Mouse (Mus musculus): Measurements from ENCODE around the gene Kctd3. TPM values are rescaled to one million over a fixed set of nuclear protein-coding genes. Genes with fewer than 3 reads are reported as not detected.

Kctd3 gene
- total and polyA plus RNA-seq, 2 experiments = 10.6 to 13.8 TPM

DNA sequence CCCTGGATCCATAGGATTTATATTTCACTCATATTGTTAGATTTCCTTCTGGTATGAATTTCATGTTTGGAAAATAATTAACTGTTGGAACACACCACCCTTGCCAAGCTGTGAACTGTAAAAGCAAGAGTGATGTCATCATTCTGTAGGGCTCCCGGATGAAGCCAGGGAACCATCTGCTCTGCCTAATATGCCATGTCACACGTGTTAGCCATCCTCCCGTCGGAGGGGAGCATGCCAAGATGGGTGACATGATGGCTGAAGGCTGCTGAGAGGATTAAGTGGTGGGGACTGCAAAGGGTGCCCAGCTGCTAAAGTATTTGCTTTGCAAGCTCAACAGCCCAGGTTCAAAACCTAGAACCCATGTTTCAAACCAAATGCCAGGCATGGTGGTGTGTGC lies 44.5 kb upstream of the Kctd3 start:
- TF ChIP-seq CTCF (IDR thresholded peaks at IDR 0.05; ENCODE audit: low read depth, low read length) (no peak), POLR2A (IDR thresholded peaks at IDR 0.05; ENCODE audit: extremely low read depth, insufficient read depth, low read length) (no peak)
- H3K27me3 ChIP-seq (ENCODE audit: control insufficient read depth, insufficient read depth, low read length) = no peaks in the 10 kb centered on the region
- DNase-seq (ENCODE audit: extremely low read depth, low read depth, low spot score) = no peak
- 90% methylated on average over 4 of the region's 4 CpGs for WGBS
- no peak overlapping the region for H3K27ac ChIP-seq (replicated peaks; ENCODE audit: insufficient read depth, low read depth, low read length)
- no peaks in the 10 kb centered on the region for H3K79me2 ChIP-seq (ENCODE audit: control insufficient read depth, insufficient read depth, low read length)
- H3K4me1 ChIP-seq (ENCODE audit: control insufficient read depth, insufficient read depth, low read length) = no peaks in the 10 kb centered on the region
- H3K9ac ChIP-seq (ENCODE audit: low read depth, low read length) = no peak overlapping the region
- no peaks in the 10 kb centered on the region for H3K36me3 ChIP-seq (ENCODE audit: control insufficient read depth, insufficient read depth, low read length)
- H3K4me3 ChIP-seq (ENCODE audit: insufficient read depth, low read depth, low read length) = no peak overlapping the region

DNA sequence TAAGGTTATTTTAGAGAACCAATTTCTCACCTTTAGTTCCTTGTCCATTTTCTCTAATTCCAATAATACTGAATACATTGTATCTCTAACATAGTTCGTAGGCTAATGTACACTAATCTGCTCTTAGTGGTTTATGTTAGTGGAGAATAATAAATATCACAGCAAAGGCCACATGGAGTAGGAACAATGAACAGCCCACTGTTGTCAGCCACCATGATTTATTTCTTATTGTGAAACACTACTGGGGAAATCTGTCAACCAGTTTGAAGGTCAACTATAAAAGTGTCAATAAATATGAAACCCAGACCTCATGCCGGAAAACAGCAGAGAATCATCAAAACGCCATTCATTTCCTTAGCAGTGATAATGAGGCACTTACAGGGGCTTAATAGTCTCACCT lies 42.5 kb upstream of the Kctd3 start:
- 76% methylated on average over 3 of the region's 3 CpGs for WGBS
- H3K27me3 ChIP-seq (ENCODE audit: control insufficient read depth, insufficient read depth, low read length) = no peaks in the 10 kb centered on the region
- no peaks in the 10 kb centered on the region for H3K36me3 ChIP-seq (ENCODE audit: control insufficient read depth, insufficient read depth, low read length)
- no peak overlapping the region for H3K9ac ChIP-seq (ENCODE audit: low read depth, low read length)
- H3K4me3 ChIP-seq (ENCODE audit: insufficient read depth, low read depth, low read length) = no peak overlapping the region
- TF ChIP-seq CTCF (IDR thresholded peaks at IDR 0.05; ENCODE audit: low read depth, low read length) = no peak
- no peaks in the 10 kb centered on the region for H3K79me2 ChIP-seq (ENCODE audit: control insufficient read depth, insufficient read depth, low read length)
- H3K27ac ChIP-seq (replicated peaks; ENCODE audit: insufficient read depth, low read depth, low read length) = no peak overlapping the region
- DNase-seq (ENCODE audit: extremely low read depth, low read depth, low spot score) = no peak
- no peaks in the 10 kb centered on the region for H3K4me1 ChIP-seq (ENCODE audit: control insufficient read depth, insufficient read depth, low read length)

DNA sequence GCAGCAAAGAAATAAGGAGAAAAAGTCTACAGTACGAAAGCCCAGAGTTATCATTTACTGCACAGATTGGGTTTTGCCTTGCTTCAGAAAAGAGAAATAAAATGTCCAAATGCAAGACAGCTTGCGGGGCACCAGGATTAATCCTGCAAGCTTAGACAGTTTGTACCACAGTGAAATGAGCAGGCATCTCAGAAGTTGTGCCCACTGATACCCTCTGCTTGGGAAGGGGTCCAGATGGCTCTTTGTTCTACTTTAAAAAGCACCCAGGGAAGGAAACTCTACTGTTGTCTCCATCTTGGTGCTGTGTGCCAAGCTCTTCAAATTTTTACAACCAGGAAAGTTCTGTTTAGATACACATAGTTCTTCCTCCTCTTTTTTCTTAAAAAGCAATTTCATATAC lies 40.7 kb upstream of the Kctd3 start:
- Histone ChIP-seq H3K36me3 (ENCODE audit: control insufficient read depth, insufficient read depth, low read length) (no peaks in the 10 kb centered on the region), H3K79me2 (ENCODE audit: control insufficient read depth, insufficient read depth, low read length) (no peaks in the 10 kb centered on the region), H3K9ac (ENCODE audit: low read depth, low read length) (no peak overlapping the region), H3K27ac (replicated peaks; ENCODE audit: insufficient read depth, low read depth, low read length) (no peak overlapping the region), H3K27me3 (ENCODE audit: control insufficient read depth, insufficient read depth, low read length) (no peaks in the 10 kb centered on the region), H3K4me1 (ENCODE audit: control insufficient read depth, insufficient read depth, low read length) (no peaks in the 10 kb centered on the region), H3K4me3 (ENCODE audit: insufficient read depth, low read depth, low read length) (no peak overlapping the region)
- 97% methylated on average over 2 of the region's 2 CpGs for WGBS
- no peak for DNase-seq (ENCODE audit: extremely low read depth, low read depth, low spot score)
- TF ChIP-seq CTCF (IDR thresholded peaks at IDR 0.05; ENCODE audit: low read depth, low read length) = no peak
- no peak for TF ChIP-seq POLR2A (IDR thresholded peaks at IDR 0.05; ENCODE audit: extremely low read depth, insufficient read depth, low read length)

DNA sequence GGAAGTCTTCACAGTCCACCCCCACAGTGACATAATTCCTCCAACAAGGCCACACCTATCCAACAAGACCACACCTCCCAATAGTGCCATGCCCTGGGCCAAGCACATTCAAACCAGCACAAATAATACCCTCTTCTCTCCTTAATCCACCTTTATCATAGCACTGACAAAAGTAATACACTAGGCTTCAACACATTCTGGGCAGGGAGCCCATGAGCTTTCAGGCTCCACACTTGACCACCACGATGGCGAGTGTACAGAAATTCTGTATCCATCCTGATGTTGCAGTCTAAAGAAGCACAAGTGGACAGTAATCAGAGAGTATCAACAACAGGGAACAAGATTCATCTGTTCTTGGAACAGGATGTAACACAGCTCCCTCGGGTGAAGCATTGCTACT lies 40.3 kb upstream of the Kctd3 start:
- Histone ChIP-seq H3K4me3 (ENCODE audit: insufficient read depth, low read depth, low read length) (no peak overlapping the region), H3K9ac (ENCODE audit: low read depth, low read length) (no peak overlapping the region), H3K36me3 (ENCODE audit: control insufficient read depth, insufficient read depth, low read length) (no peaks in the 10 kb centered on the region), H3K4me1 (ENCODE audit: control insufficient read depth, insufficient read depth, low read length) (no peaks in the 10 kb centered on the region), H3K27ac (replicated peaks; ENCODE audit: insufficient read depth, low read depth, low read length) (no peak overlapping the region), H3K79me2 (ENCODE audit: control insufficient read depth, insufficient read depth, low read length) (no peaks in the 10 kb centered on the region), H3K27me3 (ENCODE audit: control insufficient read depth, insufficient read depth, low read length) (no peaks in the 10 kb centered on the region)
- 79% methylated on average over 3 of the region's 3 CpGs for WGBS
- no peak for DNase-seq (ENCODE audit: extremely low read depth, low read depth, low spot score)
- TF ChIP-seq POLR2A (IDR thresholded peaks at IDR 0.05; ENCODE audit: extremely low read depth, insufficient read depth, low read length) (no peak), CTCF (IDR thresholded peaks at IDR 0.05; ENCODE audit: low read depth, low read length) (no peak)

DNA sequence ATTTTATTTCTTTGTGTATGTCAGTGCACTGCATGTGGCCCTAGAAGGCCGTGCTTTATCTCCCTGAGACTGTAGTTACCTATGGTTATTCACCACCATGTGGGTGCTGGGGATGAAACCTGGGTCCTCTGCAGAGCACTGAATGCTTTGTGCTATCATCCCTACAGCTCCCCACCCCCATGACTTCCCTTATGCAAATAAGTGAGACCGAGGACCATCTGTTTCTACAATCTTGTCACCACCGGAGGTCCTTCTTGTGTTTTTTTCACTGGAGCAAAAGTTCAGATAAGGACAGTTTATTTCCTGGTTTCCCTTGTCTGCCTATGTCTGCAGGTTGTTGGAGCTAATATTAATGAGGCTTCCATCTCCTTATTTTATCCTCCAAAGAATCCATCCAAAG lies 39.2 kb upstream of the Kctd3 start:
- no peak overlapping the region for H3K4me3 ChIP-seq (ENCODE audit: insufficient read depth, low read depth, low read length)
- WGBS = 63% methylated on average over 3 of the region's 3 CpGs
- no peaks in the 10 kb centered on the region for H3K79me2 ChIP-seq (ENCODE audit: control insufficient read depth, insufficient read depth, low read length)
- H3K36me3 ChIP-seq (ENCODE audit: control insufficient read depth, insufficient read depth, low read length) = no peaks in the 10 kb centered on the region
- H3K4me1 ChIP-seq (ENCODE audit: control insufficient read depth, insufficient read depth, low read length) = no peaks in the 10 kb centered on the region
- no peak overlapping the region for H3K27ac ChIP-seq (replicated peaks; ENCODE audit: insufficient read depth, low read depth, low read length)
- DNase-seq (ENCODE audit: extremely low read depth, low read depth, low spot score) = no peak
- H3K27me3 ChIP-seq (ENCODE audit: control insufficient read depth, insufficient read depth, low read length) = no peaks in the 10 kb centered on the region
- TF ChIP-seq POLR2A (IDR thresholded peaks at IDR 0.05; ENCODE audit: extremely low read depth, insufficient read depth, low read length) (no peak), CTCF (IDR thresholded peaks at IDR 0.05; ENCODE audit: low read depth, low read length) (no peak)
- H3K9ac ChIP-seq (ENCODE audit: low read depth, low read length) = no peak overlapping the region

DNA sequence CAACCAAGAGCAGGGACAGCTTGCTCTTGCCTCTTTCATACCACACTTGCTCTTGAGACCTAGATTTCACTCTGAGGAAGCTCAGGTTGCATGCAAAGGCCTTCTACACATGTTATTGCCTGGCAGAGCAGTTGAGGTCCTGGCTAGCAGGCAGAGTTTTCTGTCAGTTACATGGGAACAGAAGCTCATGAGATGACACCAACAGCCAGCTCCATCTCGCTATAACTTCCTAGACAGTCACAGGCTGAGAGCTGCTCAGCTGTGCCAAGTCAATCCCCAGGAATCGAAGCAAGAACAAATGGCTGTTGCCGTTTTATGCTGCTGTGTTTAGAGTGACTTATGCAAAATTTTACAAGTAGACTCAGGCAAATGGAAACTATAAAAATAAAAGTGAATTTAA lies 38.7 kb upstream of the Kctd3 start:
- DNase-seq (ENCODE audit: extremely low read depth, low read depth, low spot score) = no peak
- Histone ChIP-seq H3K27me3 (ENCODE audit: control insufficient read depth, insufficient read depth, low read length) (no peaks in the 10 kb centered on the region), H3K27ac (replicated peaks; ENCODE audit: insufficient read depth, low read depth, low read length) (no peak overlapping the region), H3K4me1 (ENCODE audit: control insufficient read depth, insufficient read depth, low read length) (no peaks in the 10 kb centered on the region), H3K4me3 (ENCODE audit: insufficient read depth, low read depth, low read length) (no peak overlapping the region), H3K9ac (ENCODE audit: low read depth, low read length) (no peak overlapping the region), H3K36me3 (ENCODE audit: control insufficient read depth, insufficient read depth, low read length) (no peaks in the 10 kb centered on the region), H3K79me2 (ENCODE audit: control insufficient read depth, insufficient read depth, low read length) (no peaks in the 10 kb centered on the region)
- WGBS = 92% methylated on average over 3 of the region's 3 CpGs
- TF ChIP-seq POLR2A (IDR thresholded peaks at IDR 0.05; ENCODE audit: extremely low read depth, insufficient read depth, low read length) (no peak), CTCF (IDR thresholded peaks at IDR 0.05; ENCODE audit: low read depth, low read length) (no peak)

Measured in liver, adult 2 months (tissue).